Mouse (Mus musculus): Measurements from ENCODE around the gene Magea3.
"Not testable (repeated sequence)": the region's sequence is repeated elsewhere in the genome, so short reads cannot be mapped to it uniquely, and the experiment has no call there.

The Magea3 gene

DNA sequence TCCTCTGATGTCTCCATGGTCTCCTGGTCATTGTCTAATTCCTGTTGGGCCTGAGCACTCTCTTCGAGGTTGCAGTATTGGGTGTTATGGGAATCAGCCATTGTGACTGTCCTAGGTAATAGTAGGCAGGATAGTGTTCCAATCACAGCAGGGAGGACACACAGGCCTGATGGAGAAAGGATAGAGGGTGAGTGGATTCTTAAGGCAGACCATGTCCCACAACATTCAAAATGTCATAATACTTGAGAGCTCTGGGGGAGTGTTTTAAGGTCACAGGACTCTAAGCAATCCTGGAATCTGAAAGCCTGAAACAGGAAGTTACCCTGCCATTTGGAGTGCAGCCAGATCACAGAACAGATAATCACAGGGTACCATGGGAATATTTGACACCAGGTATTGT is at the start of gene Magea3:
Gene Magea3 (minus strand): TSS at position 101 of the 400 bp plus-strand sequence.
- POLR2A ChIA-PET, CTCF ChIA-PET: not testable (repeated sequence)

- POLR2A ChIA-PET, CTCF ChIA-PET: not testable (repeated sequence)
Measured at GRCm38 (mm10) chrX:154995750-154996149, 46.4 kb upstream of the Magea3 start, which contains the start of gene Magea8. Gene Magea8, minus strand, starts transcription at chrX:154995850.

DNA sequence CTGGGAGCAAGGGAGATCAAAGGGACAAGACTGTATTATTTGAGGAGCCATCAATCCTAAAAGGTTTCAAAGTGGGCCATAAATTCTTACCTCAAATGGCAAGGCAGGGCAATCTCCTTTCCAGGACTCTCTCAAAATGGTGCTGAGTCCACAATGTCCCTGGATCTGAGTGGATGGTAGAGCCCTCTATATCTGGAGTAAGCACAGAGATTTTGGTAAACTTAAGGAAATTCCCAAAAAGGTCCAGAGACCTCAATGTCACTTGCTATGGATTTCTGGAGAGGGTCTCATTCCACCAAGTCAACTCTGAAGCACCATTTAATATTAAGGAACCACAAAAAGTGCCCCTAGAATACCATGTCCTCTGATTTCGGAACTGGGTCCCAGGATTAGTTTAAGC is 13.4 kb downstream of the Magea3 start, which contains the start of gene Magea6:
Gene Magea6 (minus strand): TSS at position 101 of the 400 bp plus-strand sequence.
- CTCF ChIA-PET, POLR2A ChIA-PET: not testable (repeated sequence)

Data from embryonic stem cell, embryonic (primary cell).